Mouse (Mus musculus) lung, postnatal 0 days (tissue): ENCODE measurements at regions not wholly inside any gene's neighbourhood (a gene's known extent, or its start where the extent isn't known, plus 50 kb on each side); places are given as distances from the start of the nearest gene placed in this dataset.

ENCODE experiments used
- ATAC-seq: fragments of 200-750 bp; cut with Nextera tagmentation; 2 replicates; pipeline ENCODE4 v1.8.0; 2017; ENCODE audit warnings: moderate library complexity
- DNase-seq: peaks from one replicate; pipeline ENCODE4 v3.0.0-alpha.2; 2016; ENCODE audit warnings: low spot score
- H3K27ac ChIP-seq: fragments of 300-500 bp; sonication (generic); 2 replicates; pipeline ENCODE4 v1.5.1; 2014; ENCODE audit warnings: antibody characterized with exemption, mild to moderate bottlenecking, low read length, mixed read lengths
- H3K27me3 ChIP-seq: fragments of 300-500 bp; sonication (generic); replicated peaks from 2 replicates; pipeline ENCODE4 v1.6.1; 2014; ENCODE audit warnings: low read length, mixed read lengths; ENCODE audit not compliant: insufficient read depth
- H3K36me3 ChIP-seq: fragments of 300-500 bp; sonication (generic); 2 replicates; pipeline ENCODE4 v1.6.1; 2014; ENCODE audit warnings: low read length, mixed read lengths; ENCODE audit not compliant: insufficient read depth
- H3K4me1 ChIP-seq: fragments of 300-500 bp; sonication (generic); 2 replicates; pipeline ENCODE4 v1.6.1; 2014; ENCODE audit warnings: antibody characterized with exemption, low read depth, low read length, mixed read lengths; ENCODE audit not compliant: insufficient read depth
- H3K4me2 ChIP-seq: fragments of 300-500 bp; sonication (generic); replicated peaks from 2 replicates; pipeline ENCODE4 v1.6.1; 2014; ENCODE audit warnings: low read depth, mild to moderate bottlenecking, low read length, moderate library complexity, mixed read lengths
- H3K4me3 ChIP-seq: fragments of 300-500 bp; sonication (generic); 2 replicates; pipeline ENCODE4 v1.5.1; 2014; ENCODE audit warnings: low read depth, low read length
- H3K9ac ChIP-seq: fragments of 300-500 bp; sonication (generic); replicated peaks from 2 replicates; pipeline ENCODE4 v1.6.1; 2014; ENCODE audit warnings: low read depth, mild to moderate bottlenecking
- H3K9me3 ChIP-seq: fragments of 300-500 bp; sonication (generic); 2 replicates; pipeline ENCODE4 v1.6.1; 2016; ENCODE audit warnings: low read length, mixed read lengths
- CTCF ChIP-seq: IDR thresholded peaks from 2 replicates; pipeline ENCODE4 v1.5.1; 2016; ENCODE audit warnings: antibody characterized with exemption, mild to moderate bottlenecking
- EP300 ChIP-seq: IDR thresholded peaks from 2 replicates; pipeline ENCODE4 v1.6.1; 2016; ENCODE audit warnings: antibody characterized with exemption, mild to moderate bottlenecking, control low read depth
- WGBS: fragments of 180-500 bp; shearing (Covaris S2); extraction: QIAGEN DNeasy Blood & Tissue Kit; methylation state at CpG from one replicate; pipeline ENCODE4 v1.1.7; 2014; 5-methylcytosine and 5-hydroxymethylcytosine counted together

GRCm38 (mm10) chr16:67871304-67872022, 250.8 kb upstream of the Cadm2 start:
- 45% methylated on average over 1 of the region's 1 CpGs for WGBS
- Histone ChIP-seq H3K36me3 (no peaks in the 10 kb centered on the region), H3K27ac (no peak overlapping the region), H3K4me1 (no peaks in the 10 kb centered on the region), H3K4me2 (no peak overlapping the region), H3K27me3 (no peaks in the 10 kb centered on the region), H3K9ac (no peak overlapping the region), H3K4me3 (no peak overlapping the region), H3K9me3 (no peaks in the 10 kb centered on the region)
- ATAC-seq (no peak), DNase-seq (no peak)
- TF ChIP-seq EP300, result no peak
- TF ChIP-seq CTCF, result no peak

GRCm38 (mm10) chr16:67850201-67850600, 229.5 kb upstream of the Cadm2 start:
- no peak for ATAC-seq
- Histone ChIP-seq H3K4me3 (no peak overlapping the region), H3K27ac (no peak overlapping the region), H3K4me2 (no peak overlapping the region), H3K9me3 (no peaks in the 10 kb centered on the region), H3K4me1 (no peaks in the 10 kb centered on the region), H3K9ac (no peak overlapping the region), H3K36me3 (no peaks in the 10 kb centered on the region), H3K27me3 (no peaks in the 10 kb centered on the region)
- 52% methylated on average over 2 of the region's 2 CpGs for WGBS
- no peak for DNase-seq
- TF ChIP-seq EP300 (no peak), CTCF (no peak)

- H3K4me1 ChIP-seq, result no peaks in the 10 kb centered on the region
- no peak overlapping the region for H3K27ac ChIP-seq
- ATAC-seq (no peak), DNase-seq (no peak)
- no peaks in the 10 kb centered on the region for H3K36me3 ChIP-seq
- H3K27me3 ChIP-seq, result no peaks in the 10 kb centered on the region
- TF ChIP-seq CTCF (no peak), EP300 (no peak)
- H3K9me3 ChIP-seq, result no peaks in the 10 kb centered on the region
- no peak overlapping the region for H3K4me3 ChIP-seq
- H3K4me2 ChIP-seq, result no peak overlapping the region
- 79% methylated on average over 5 of the region's 5 CpGs for whole genome bisulfite sequencing
- H3K9ac ChIP-seq, result no peak overlapping the region
These were observed 223.8 kb upstream of the Cadm2 start for GRCm38 (mm10) chr16:67844481-67844880.

- no peak overlapping the region for H3K4me3 ChIP-seq
- no peaks in the 10 kb centered on the region for H3K36me3 ChIP-seq
- TF ChIP-seq CTCF, result no peak
- no peak for TF ChIP-seq EP300
- H3K27ac ChIP-seq, result no peak overlapping the region
- no peak for DNase-seq
- H3K9me3 ChIP-seq, result no peaks in the 10 kb centered on the region
- H3K4me2 ChIP-seq, result no peak overlapping the region
- ATAC-seq, result no peak
- H3K4me1 ChIP-seq, result no peaks in the 10 kb centered on the region
- H3K9ac ChIP-seq, result no peak overlapping the region
- H3K27me3 ChIP-seq, result no peaks in the 10 kb centered on the region
These were observed 176.5 kb upstream of the Cadm2 start for GRCm38 (mm10) chr16:67797236-67797635.

- 45% methylated on average over 3 of the region's 3 CpGs for WGBS
- Histone ChIP-seq H3K27ac (no peak overlapping the region), H3K36me3 (no peaks in the 10 kb centered on the region), H3K27me3 (no peaks in the 10 kb centered on the region), H3K4me2 (no peak overlapping the region), H3K4me3 (no peak overlapping the region), H3K4me1 (no peaks in the 10 kb centered on the region), H3K9me3 (no peaks in the 10 kb centered on the region), H3K9ac (no peak overlapping the region)
- no peak for TF ChIP-seq EP300
- TF ChIP-seq CTCF, result peak; percentile 58
- ATAC-seq (no peak), DNase-seq (peak; percentile 45)
These were observed 155.4 kb upstream of the Cadm2 start for GRCm38 (mm10) chr16:67776091-67776490.

- Histone ChIP-seq H3K4me1 (no peaks in the 10 kb centered on the region), H3K9me3 (no peaks in the 10 kb centered on the region), H3K4me2 (no peak overlapping the region), H3K9ac (no peak overlapping the region), H3K4me3 (no peak overlapping the region), H3K36me3 (no peaks in the 10 kb centered on the region), H3K27ac (no peak overlapping the region), H3K27me3 (no peaks in the 10 kb centered on the region)
- DNase-seq (no peak), ATAC-seq (no peak)
- TF ChIP-seq CTCF (no peak), EP300 (no peak)
- 44% methylated on average over 5 of the region's 5 CpGs for WGBS
These were observed 148.4 kb upstream of the Cadm2 start for GRCm38 (mm10) chr16:67769114-67769513.

GRCm38 (mm10) chr16:67735398-67735797, 114.7 kb upstream of the Cadm2 start:
- no peak overlapping the region for H3K27ac ChIP-seq
- H3K9me3 ChIP-seq, result no peaks in the 10 kb centered on the region
- H3K9ac ChIP-seq, result no peak overlapping the region
- no peak overlapping the region for H3K4me2 ChIP-seq
- no peaks in the 10 kb centered on the region for H3K36me3 ChIP-seq
- no peaks in the 10 kb centered on the region for H3K4me1 ChIP-seq
- no peak for TF ChIP-seq EP300
- no peak for TF ChIP-seq CTCF
- H3K27me3 ChIP-seq, result no peaks in the 10 kb centered on the region
- 69% methylated on average over 2 of the region's 2 CpGs for WGBS
- no peak overlapping the region for H3K4me3 ChIP-seq
- ATAC-seq (no peak), DNase-seq (no peak)
